Mouse (Mus musculus) monocyte, adult 5-6 weeks (primary cell): ENCODE results near the gene Svop. TPM values are rescaled to one million over a fixed set of nuclear protein-coding genes. Genes with fewer than 3 reads are reported as not detected.

Experiments
- ATAC-seq: fragments of 153-309, 156-312 bp; replicated peaks from 2 replicates; pipeline ENCODE4 v1.8.0; 2017; ENCODE audit warnings: mild to moderate bottlenecking; ENCODE audit not compliant: low TSS enrichment, insufficient number of reproducible peaks, severe bottlenecking, poor library complexity, low FRiP score
- total RNA-seq: library from RNA; stranded (forward); fragments of 200-1000, 200-491, 200-594 nt; gene quantifications from 3 replicates; pipeline ENCODE4 v1.2.3, GENCODE M21; 2017

Gene Svop
- total RNA-seq, 1 experiment from 2014 or later: not detected

- no peak for ATAC-seq
Measured at GRCm38 (mm10) chr5:113984025-113984740, 107.2 kb downstream of the Svop start.

GRCm38 (mm10) chr5:113983541-113983940 is 107.8 kb downstream of the Svop start:
- ATAC-seq: no peak

GRCm38 (mm10) chr5:113981843-113982242 is 109.5 kb downstream of the Svop start:
- no peak for ATAC-seq

- ATAC-seq: no peak
Measured at GRCm38 (mm10) chr5:113981171-113981570, 110.2 kb downstream of the Svop start.

- no peak for ATAC-seq
Measured at GRCm38 (mm10) chr5:113980511-113980910, 110.9 kb downstream of the Svop start.

GRCm38 (mm10) chr5:113977309-113977708 is 114.1 kb downstream of the Svop start:
- ATAC-seq: no peak

Other genes starting within 250 kb of the Svop start
- gene Coro1c, start 182.8 kb downstream of the Svop start, total RNA-seq: 129 to 177 TPM (median 136 TPM) in 3 replicates
- gene Ssh1, start 97.7 kb downstream of the Svop start, total RNA-seq: 11.1 to 23.4 TPM (median 17.9 TPM) in 3 replicates
- gene Dao, start 87.9 kb downstream of the Svop start, total RNA-seq: not detected in 3 replicates
- gene Usp30, start 26.1 kb downstream of the Svop start, total RNA-seq: 3.3 to 14.0 TPM (median 11.0 TPM) in 3 replicates
- gene Alkbh2, start 36.6 kb upstream of the Svop start, total RNA-seq: 1.6 to 12.8 TPM (median 8.9 TPM) in 3 replicates
- gene Ung, start 38.8 kb upstream of the Svop start, total RNA-seq: 1.9 to 4.0 TPM (median 2.7 TPM) in 3 replicates
- gene Acacb, start 55.0 kb upstream of the Svop start, total RNA-seq: 0.10 to 0.21 TPM (median 0.19 TPM) in 3 replicates
- gene Foxn4, start 182.2 kb upstream of the Svop start, total RNA-seq: not detected in 3 replicates
- 2.3 to 8.7 TPM (median 4.6 TPM) in 3 replicates for gene Myo1h, start 197.6 kb upstream of the Svop start, total RNA-seq